Mouse (Mus musculus): ENCODE measurements at regions not wholly inside any gene's neighbourhood (a gene's known extent, or its start where the extent isn't known, plus 50 kb on each side); places are given as distances from the start of the nearest gene placed in this dataset.

GRCm38 (mm10) chr10:45763160-45763955 lies 185.7 kb downstream of the Hace1 start:
- DNase-seq (ENCODE audit: low spot score): no peak
- intact Hi-C loops (cut with DNase I): no loop called here

GRCm38 (mm10) chr10:45779720-45780119 lies 202.1 kb downstream of the Hace1 start:
- intact Hi-C loops (cut with DNase I): no loop called here
- no peak for DNase-seq (ENCODE audit: low spot score)

- intact Hi-C loops (cut with DNase I): no loop called here
- no peak for DNase-seq (ENCODE audit: low spot score)
These were observed 205.4 kb downstream of the Hace1 start for GRCm38 (mm10) chr10:45783026-45783425.

- DNase-seq (ENCODE audit: low spot score): no peak
- intact Hi-C loops (cut with DNase I): no loop called here
These were observed 206.0 kb downstream of the Hace1 start for GRCm38 (mm10) chr10:45783461-45784149.

GRCm38 (mm10) chr10:45784150-45784479 lies 206.5 kb downstream of the Hace1 start:
- no peak for DNase-seq (ENCODE audit: low spot score)
- intact Hi-C loops (cut with DNase I): no loop called here

- no peak for DNase-seq (ENCODE audit: low spot score)
- intact Hi-C loops (cut with DNase I): no loop called here
These were observed 206.9 kb downstream of the Hace1 start for GRCm38 (mm10) chr10:45784575-45784974.

- intact Hi-C loops (cut with DNase I): no loop called here
- DNase-seq (ENCODE audit: low spot score): no peak
These were observed 210.7 kb downstream of the Hace1 start for GRCm38 (mm10) chr10:45788356-45788755.

GRCm38 (mm10) chr10:45795582-45795981 lies 218.0 kb downstream of the Hace1 start:
- intact Hi-C loops (cut with DNase I): no loop called here
- no peak for DNase-seq (ENCODE audit: low spot score)

- DNase-seq (ENCODE audit: low spot score): no peak
- intact Hi-C loops (cut with DNase I): loop anchor here (2.0 kb wide), 2 partner anchors 117 to 123 kb away; no protein-coding TSS in a partner anchor
These were observed 222.6 kb downstream of the Hace1 start for GRCm38 (mm10) chr10:45800070-45800851.

GRCm38 (mm10) chr10:45801463-45801862 lies 223.8 kb downstream of the Hace1 start:
- no peak for DNase-seq (ENCODE audit: low spot score)
- intact Hi-C loops (cut with DNase I): loop anchor here (2.0 kb wide), 2 partner anchors 115 to 125 kb away; no protein-coding TSS in a partner anchor

- intact Hi-C loops (cut with DNase I): no loop called here
- no peak for DNase-seq (ENCODE audit: low spot score)
These were observed 229.6 kb downstream of the Hace1 start for GRCm38 (mm10) chr10:45806984-45807827.

GRCm38 (mm10) chr10:45811882-45812281 lies 234.3 kb downstream of the Hace1 start:
- DNase-seq (ENCODE audit: low spot score): no peak
- intact Hi-C loops (cut with DNase I): no loop called here

- DNase-seq (ENCODE audit: low spot score): no peak
- intact Hi-C loops (cut with DNase I): no loop called here
These were observed 236.2 kb downstream of the Hace1 start for GRCm38 (mm10) chr10:45813804-45814203.

- intact Hi-C loops (cut with DNase I): no loop called here
- no peak for DNase-seq (ENCODE audit: low spot score)
These were observed 239.1 kb downstream of the Hace1 start for GRCm38 (mm10) chr10:45816679-45817078.

GRCm38 (mm10) chr10:45820986-45821655 lies 243.5 kb downstream of the Hace1 start:
- no peak for DNase-seq (ENCODE audit: low spot score)
- intact Hi-C loops (cut with DNase I): no loop called here

GRCm38 (mm10) chr10:45822251-45822650 lies 244.6 kb downstream of the Hace1 start:
- DNase-seq (ENCODE audit: low spot score): no peak
- intact Hi-C loops (cut with DNase I): no loop called here

GRCm38 (mm10) chr10:45823612-45824011 lies 246.0 kb downstream of the Hace1 start:
- no peak for DNase-seq (ENCODE audit: low spot score)
- intact Hi-C loops (cut with DNase I): no loop called here

- intact Hi-C loops (cut with DNase I): no loop called here
- DNase-seq (ENCODE audit: low spot score): no peak
These were observed 271.0 kb downstream of the Hace1 start for GRCm38 (mm10) chr10:45848654-45849053.

GRCm38 (mm10) chr10:45849841-45850240 lies 272.2 kb downstream of the Hace1 start:
- intact Hi-C loops (cut with DNase I): no loop called here
- DNase-seq (ENCODE audit: low spot score): no peak
